Mouse (Mus musculus) activated CD4-positive, CD25-positive, alpha-beta regulatory T cell, adult 4 months (primary cell): ENCODE data around the gene Lhpp. TPM values are rescaled to one million over a fixed set of nuclear protein-coding genes. Genes with fewer than 3 reads are reported as not detected.

Experiments used
- ATAC-seq: one replicate; pipeline ENCODE4 v1.8.0; 2017
- polyA plus RNA-seq, 2 experiments: library from polyadenylated mRNA; unstranded; fragments of 100-300 nt; shearing (Covaris generic); gene quantifications; one replicate each; pipeline ENCODE4 v1.2.1; 2017

Lhpp gene
- 1 to 10 TPM; 4.2 to 4.6 TPM for polyA plus RNA-seq

- peak; percentile 92 for ATAC-seq
Observed at GRCm38 (mm10) chr7:132610468-132611318, at the start of gene Lhpp. TSS of gene Lhpp (plus strand) at chr7:132610638.

GRCm38 (mm10) chr7:132565831-132566230, 44.6 kb upstream of the Lhpp start:
- ATAC-seq, result no peak

GRCm38 (mm10) chr7:132568817-132569216, 41.6 kb upstream of the Lhpp start:
- ATAC-seq, result peak; percentile 75

- no peak for ATAC-seq
Observed at GRCm38 (mm10) chr7:132570071-132570470, 40.4 kb upstream of the Lhpp start.

- ATAC-seq, result no peak
Observed at GRCm38 (mm10) chr7:132571481-132571880, 39.0 kb upstream of the Lhpp start.

GRCm38 (mm10) chr7:132572738-132573137, 37.7 kb upstream of the Lhpp start:
- ATAC-seq, result no peak

GRCm38 (mm10) chr7:132573205-132573604, 37.2 kb upstream of the Lhpp start:
- ATAC-seq, result no peak

- no peak for ATAC-seq
Observed at GRCm38 (mm10) chr7:132574646-132575045, 35.8 kb upstream of the Lhpp start.

GRCm38 (mm10) chr7:132575623-132576022, 34.8 kb upstream of the Lhpp start:
- peak; percentile 60 for ATAC-seq

GRCm38 (mm10) chr7:132576116-132576650, 34.3 kb upstream of the Lhpp start, which contains the start of gene Oat:
TSS of gene Oat (minus strand) at chr7:132576398.
- ATAC-seq, result peak; percentile 95

- ATAC-seq, result no peak
Observed at GRCm38 (mm10) chr7:132576891-132577290, 33.5 kb upstream of the Lhpp start.

GRCm38 (mm10) chr7:132580511-132580910, 29.9 kb upstream of the Lhpp start:
- no peak for ATAC-seq

- ATAC-seq, result no peak
Observed at GRCm38 (mm10) chr7:132581441-132581840, 29.0 kb upstream of the Lhpp start.

- ATAC-seq, result no peak
Observed at GRCm38 (mm10) chr7:132585695-132586491, 24.5 kb upstream of the Lhpp start.

GRCm38 (mm10) chr7:132587167-132587566, 23.3 kb upstream of the Lhpp start:
- ATAC-seq, result no peak

GRCm38 (mm10) chr7:132589610-132590009, 20.8 kb upstream of the Lhpp start:
- ATAC-seq, result no peak

- ATAC-seq, result no peak
Observed at GRCm38 (mm10) chr7:132593762-132594161, 16.7 kb upstream of the Lhpp start.

GRCm38 (mm10) chr7:132594325-132594724, 16.1 kb upstream of the Lhpp start:
- ATAC-seq, result no peak

- ATAC-seq, result no peak
Observed at GRCm38 (mm10) chr7:132595787-132596186, 14.7 kb upstream of the Lhpp start.

GRCm38 (mm10) chr7:132596557-132597250, 13.7 kb upstream of the Lhpp start:
- no peak for ATAC-seq

GRCm38 (mm10) chr7:132597251-132598041, 13.0 kb upstream of the Lhpp start:
- no peak for ATAC-seq
